Mouse (Mus musculus) left cerebral cortex, postnatal 36 days (tissue): ENCODE results near the gene Gm1527. TPM values are rescaled to one million over a fixed set of nuclear protein-coding genes. Genes with fewer than 3 reads are reported as not detected.
A peak's percentile ranks its signal among the peaks of the same experiment; 100 is the strongest.
"Not testable (repeated sequence)": the region's sequence is repeated elsewhere in the genome, so short reads cannot be mapped to it uniquely, and the experiment has no call there.

Experiments
- DNase-seq, 2 experiments: peaks; one replicate each; pipeline ENCODE4 v3.0.0; 2021 to 2022; ENCODE audit warnings: low spot score in 2 of 2, mixed read lengths in 1 of 2
- intact Hi-C: fragments of 180-260 bp; cut with DNase I; formaldehyde crosslinking; loops from one replicate; pipeline ENCODE4 v1.15.1; 2025
- total RNA-seq, 2 experiments: library from RNA; stranded (reverse); gene quantifications; 2 replicates each; pipeline ENCODE4 v1.2.3; 2021

Gm1527 gene
- not detected for total RNA-seq

- intact Hi-C loops, result no loop called here
- no peak for DNase-seq
Observed at GRCm38 (mm10) chr3:28892317-28892716, at the start of gene Gm1527. Gene Gm1527, plus strand, starts transcription at chr3:28892617.

GRCm38 (mm10) chr3:28843231-28843630, 49.2 kb upstream of the Gm1527 start:
- intact Hi-C loops, result no loop called here

DNA sequence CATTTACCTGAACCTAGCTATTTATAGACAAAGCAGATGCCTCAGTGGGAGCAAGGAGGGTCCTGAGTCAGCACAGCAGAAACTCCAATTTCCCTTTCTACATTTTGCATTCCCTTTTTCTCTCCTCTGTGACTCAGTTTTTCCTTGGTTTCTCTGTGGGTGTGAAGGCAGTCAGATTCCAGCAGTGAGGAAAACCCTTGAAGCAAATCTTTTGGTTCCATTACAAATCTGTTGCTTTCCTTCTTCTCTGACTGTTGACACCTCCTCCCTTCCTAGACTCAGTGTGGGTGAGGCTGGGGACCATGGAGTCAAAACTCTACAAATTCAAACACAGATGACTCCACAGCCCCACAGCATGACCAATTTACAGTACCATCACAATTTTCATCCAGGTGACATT, 45.3 kb upstream of the Gm1527 start:
- no peak for DNase-seq
- intact Hi-C loops, result no loop called here

More at GRCm38 (mm10) chr3:28843231-28843630, 49.2 kb upstream of the Gm1527 start:
- no peak for DNase-seq

GRCm38 (mm10) chr3:28852174-28852573, 40.2 kb upstream of the Gm1527 start:
- DNase-seq, intact Hi-C loops: not testable (repeated sequence)

DNA sequence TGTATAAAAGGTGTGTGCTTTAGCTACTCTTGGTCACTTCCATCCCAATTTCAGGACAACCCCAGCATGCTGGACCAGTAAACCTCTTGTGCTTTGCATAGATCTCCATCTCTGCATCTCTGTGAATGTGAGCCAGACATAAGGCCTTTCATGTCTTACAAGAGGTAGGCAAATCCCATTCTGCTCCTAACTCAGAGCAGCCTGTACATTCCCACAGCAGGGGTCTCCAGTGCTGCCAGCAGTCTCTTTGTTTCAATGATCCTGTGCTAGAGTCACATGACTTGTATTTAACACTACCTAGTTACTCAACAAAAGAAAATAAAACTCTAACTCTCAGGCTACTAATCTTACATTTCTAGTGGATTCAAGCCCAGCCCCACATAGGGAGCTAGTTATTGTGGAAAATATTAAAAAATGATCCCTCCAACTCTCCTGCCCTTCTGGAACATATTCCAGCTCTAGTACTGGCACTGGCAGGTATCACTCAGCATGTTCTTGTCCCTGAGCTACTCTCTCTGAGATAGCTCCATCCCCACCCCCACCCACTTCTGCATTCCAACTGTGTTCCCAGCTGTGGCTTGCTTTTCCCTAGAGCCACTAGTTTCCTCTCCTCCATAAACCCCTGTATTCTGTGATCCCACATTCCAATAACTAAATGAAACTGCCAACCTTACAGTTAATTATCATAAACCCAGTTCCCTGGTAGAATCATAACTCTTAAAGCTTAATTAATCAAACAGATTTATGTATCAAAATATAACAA, 32.6 kb upstream of the Gm1527 start:
- DNase-seq, intact Hi-C loops: not testable (repeated sequence)

DNA sequence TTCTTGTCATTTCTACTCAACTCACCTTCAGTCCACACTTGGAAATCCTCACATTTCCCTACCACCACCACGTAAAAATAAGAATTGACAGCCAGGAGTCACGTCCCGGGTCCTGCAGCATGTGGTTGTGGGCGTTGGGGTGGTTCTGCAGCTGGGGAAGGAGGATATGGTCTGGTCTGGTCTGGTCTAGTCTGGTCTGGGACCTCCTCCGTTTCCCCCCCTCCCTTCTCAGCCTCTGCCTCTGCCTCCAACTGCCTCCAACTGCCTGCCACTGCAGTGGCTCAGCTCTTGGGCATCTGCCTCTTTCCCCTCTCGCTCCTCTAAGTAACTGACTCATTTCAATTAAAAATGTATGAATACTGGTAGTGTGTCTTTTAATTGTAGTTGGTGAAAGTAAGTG, 4.5 kb downstream of the Gm1527 start:
- intact Hi-C loops, DNase-seq: not testable (repeated sequence)

DNA sequence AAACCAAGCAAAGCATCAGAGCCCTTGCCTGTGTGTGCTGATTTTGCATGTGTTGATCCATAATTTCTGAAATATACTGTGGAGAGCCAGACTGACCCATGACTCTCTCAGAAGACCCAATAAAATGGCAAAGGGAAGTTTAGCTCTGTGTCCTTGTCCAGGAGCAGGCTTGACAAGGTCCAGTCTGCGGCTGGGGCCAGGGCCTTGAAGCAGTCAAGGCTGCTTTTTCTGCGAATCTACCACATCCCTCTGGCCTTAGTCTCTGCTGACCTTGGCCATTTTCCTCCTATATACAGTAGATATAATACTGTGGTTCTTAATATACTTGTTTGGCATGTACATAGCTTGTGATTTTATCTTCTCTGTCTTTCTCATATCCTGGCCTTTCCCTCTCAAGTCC, 73.5 kb downstream of the Gm1527 start:
- no peak for DNase-seq
- intact Hi-C loops, result no loop called here

DNA sequence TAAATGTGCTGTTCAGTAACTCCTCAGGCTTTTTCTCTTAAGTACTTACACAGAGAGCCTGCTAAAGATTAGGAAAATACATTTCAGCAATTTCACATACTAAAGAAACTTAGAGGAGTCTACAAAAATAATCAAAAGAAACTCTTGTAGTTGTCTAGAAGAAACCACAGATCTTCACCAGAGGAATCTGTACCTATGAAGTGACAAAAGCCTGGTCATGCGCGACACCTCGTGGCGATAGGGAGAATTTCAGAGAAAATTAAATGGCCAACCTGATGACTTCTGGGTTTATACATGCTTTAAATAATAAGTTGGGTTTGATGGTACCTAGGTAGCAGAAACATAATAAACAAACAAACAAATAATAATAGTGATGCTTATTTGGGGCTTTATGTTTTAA, 76.4 kb downstream of the Gm1527 start:
- peak; percentile 17 to 38 for DNase-seq
- intact Hi-C loops, result loop anchor here (2.0 kb wide), 1 partner anchor 154 kb away; no protein-coding TSS in a partner anchor

Other genes with a start within 250 kb of the Gm1527 start
- gene Slc2a2, start 194.7 kb upstream of the Gm1527 start, total RNA-seq, result not detected
- gene Eif5a2, start 111.3 kb upstream of the Gm1527 start, total RNA-seq, result 10 to 100 TPM; 32.1 to 33.3 TPM
- 100 to 1,000 TPM; 196 to 200 TPM for gene Rpl22l1, start 87.2 kb upstream of the Gm1527 start, total RNA-seq
- gene Egfem1, start 189.4 kb downstream of the Gm1527 start, total RNA-seq, result 10 to 100 TPM; 14.9 to 22.1 TPM